Mouse (Mus musculus): ENCODE data around the gene Rmdn2. TPM values are rescaled to one million over a fixed set of nuclear protein-coding genes. Genes with fewer than 3 reads are reported as not detected.

Gene Rmdn2
- polyA plus RNA-seq, 1 experiment = 10.3 TPM

DNA sequence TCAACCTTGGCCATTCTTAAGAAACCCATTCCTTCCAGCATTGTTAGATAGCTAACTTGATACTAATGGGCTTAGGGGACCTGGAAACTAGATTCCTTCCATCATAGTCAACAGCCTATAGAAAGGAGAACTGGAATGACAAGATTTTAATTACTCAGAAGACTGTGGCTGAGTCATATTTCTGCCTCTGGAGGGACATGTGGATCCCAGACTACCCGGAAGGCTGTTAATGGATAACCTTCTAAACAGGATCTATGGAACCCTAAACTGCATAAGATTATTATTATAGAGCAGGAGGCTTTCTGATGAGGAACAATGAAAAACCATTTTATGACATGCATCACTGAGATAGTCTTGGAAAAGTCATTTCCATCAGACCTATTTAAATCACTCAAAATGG is 21.8 kb upstream of the Rmdn2 start:
- TF ChIP-seq CTCF (IDR thresholded peaks at IDR 0.05; ENCODE audit: extremely low read depth, insufficient read depth, low read length) (no peak), POLR2A (IDR thresholded peaks at IDR 0.05; ENCODE audit: extremely low read depth, insufficient read depth, low read length) (no peak)
- H3K27ac ChIP-seq (ENCODE audit: insufficient read depth, low read length) = no peak overlapping the region
- no peaks in the 10 kb centered on the region for H3K4me1 ChIP-seq (ENCODE audit: control insufficient read depth, insufficient read depth, low read length)

DNA sequence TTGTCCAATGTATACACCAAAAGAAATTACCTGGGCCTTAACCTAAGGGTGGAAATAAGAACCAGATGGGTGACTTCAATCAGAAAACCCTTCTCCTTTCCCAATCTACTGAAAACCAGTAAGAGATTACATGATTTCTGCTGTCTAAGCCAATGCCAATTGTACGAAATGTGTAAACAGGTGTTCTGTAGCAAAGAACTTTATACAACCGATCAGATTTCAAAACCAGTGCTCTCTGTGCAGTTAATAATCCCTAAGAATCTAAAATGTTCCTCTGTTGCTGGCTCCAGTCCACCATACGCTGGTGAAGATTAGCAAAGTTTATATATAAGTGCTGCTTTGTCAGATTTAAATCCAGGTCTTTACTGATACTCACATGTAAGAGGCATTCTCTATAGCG is 15.7 kb upstream of the Rmdn2 start:
- H3K4me1 ChIP-seq (ENCODE audit: control insufficient read depth, insufficient read depth, low read length) = no peaks in the 10 kb centered on the region
- TF ChIP-seq POLR2A (IDR thresholded peaks at IDR 0.05; ENCODE audit: extremely low read depth, insufficient read depth, low read length) = no peak
- H3K27ac ChIP-seq (ENCODE audit: insufficient read depth, low read length) = no peak overlapping the region
- no peak overlapping the region for H3K4me3 ChIP-seq (ENCODE audit: insufficient read depth, low read length)

More for the DNA sequence above, 21.8 kb upstream of the Rmdn2 start:
- no peak overlapping the region for H3K4me3 ChIP-seq (ENCODE audit: insufficient read depth, low read length)

GRCm38 (mm10) chr17:79598151-79598550 is 13.5 kb upstream of the Rmdn2 start:
- no peak overlapping the region for H3K4me3 ChIP-seq (ENCODE audit: insufficient read depth, low read length)
- H3K27ac ChIP-seq (ENCODE audit: insufficient read depth, low read length) = no peak overlapping the region
- TF ChIP-seq POLR2A (IDR thresholded peaks at IDR 0.05; ENCODE audit: extremely low read depth, insufficient read depth, low read length) (no peak), CTCF (IDR thresholded peaks at IDR 0.05; ENCODE audit: extremely low read depth, insufficient read depth, low read length) (no peak)
- no peaks in the 10 kb centered on the region for H3K4me1 ChIP-seq (ENCODE audit: control insufficient read depth, insufficient read depth, low read length)

GRCm38 (mm10) chr17:79598596-79599577 is 12.8 kb upstream of the Rmdn2 start:
- TF ChIP-seq POLR2A (IDR thresholded peaks at IDR 0.05; ENCODE audit: extremely low read depth, insufficient read depth, low read length) (no peak), CTCF (IDR thresholded peaks at IDR 0.05; ENCODE audit: extremely low read depth, insufficient read depth, low read length) (no peak)
- Histone ChIP-seq H3K4me3 (ENCODE audit: insufficient read depth, low read length) (no peak overlapping the region), H3K4me1 (ENCODE audit: control insufficient read depth, insufficient read depth, low read length) (no peaks in the 10 kb centered on the region)

DNA sequence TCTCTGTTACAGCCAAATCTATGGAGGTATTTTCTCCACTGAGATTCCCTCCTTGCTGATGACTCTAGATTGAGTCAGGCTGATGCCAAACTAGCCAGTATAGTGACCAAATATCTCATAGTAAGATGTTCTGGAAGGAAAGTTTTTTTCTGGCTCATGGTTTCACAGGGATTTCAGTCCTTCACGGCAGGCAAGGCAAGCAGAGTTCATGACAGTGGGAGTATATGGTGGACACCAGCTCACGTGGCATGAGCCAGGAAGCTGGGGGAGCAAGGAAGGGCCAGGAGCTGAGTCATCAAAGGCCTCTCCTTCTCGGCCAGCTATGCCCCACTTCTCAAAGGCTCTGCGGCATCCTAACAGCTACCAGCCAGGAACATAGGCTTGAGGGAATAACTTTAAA is 11.6 kb upstream of the Rmdn2 start:
- Histone ChIP-seq H3K4me3 (ENCODE audit: insufficient read depth, low read length) (no peak overlapping the region), H3K27ac (ENCODE audit: insufficient read depth, low read length) (no peak overlapping the region), H3K4me1 (ENCODE audit: control insufficient read depth, insufficient read depth, low read length) (no peaks in the 10 kb centered on the region)
- TF ChIP-seq POLR2A (IDR thresholded peaks at IDR 0.05; ENCODE audit: extremely low read depth, insufficient read depth, low read length) (no peak), CTCF (IDR thresholded peaks at IDR 0.05; ENCODE audit: extremely low read depth, insufficient read depth, low read length) (no peak)

More at GRCm38 (mm10) chr17:79598596-79599577, 12.8 kb upstream of the Rmdn2 start:
- H3K27ac ChIP-seq (ENCODE audit: insufficient read depth, low read length) = no peak overlapping the region

GRCm38 (mm10) chr17:79602381-79602780 is 9.3 kb upstream of the Rmdn2 start:
- H3K27ac ChIP-seq (ENCODE audit: insufficient read depth, low read length) = no peak overlapping the region
- no peak overlapping the region for H3K4me3 ChIP-seq (ENCODE audit: insufficient read depth, low read length)
- TF ChIP-seq CTCF (IDR thresholded peaks at IDR 0.05; ENCODE audit: extremely low read depth, insufficient read depth, low read length) = no peak
- no peak for TF ChIP-seq POLR2A (IDR thresholded peaks at IDR 0.05; ENCODE audit: extremely low read depth, insufficient read depth, low read length)
- H3K4me1 ChIP-seq (ENCODE audit: control insufficient read depth, insufficient read depth, low read length) = no peaks in the 10 kb centered on the region

DNA sequence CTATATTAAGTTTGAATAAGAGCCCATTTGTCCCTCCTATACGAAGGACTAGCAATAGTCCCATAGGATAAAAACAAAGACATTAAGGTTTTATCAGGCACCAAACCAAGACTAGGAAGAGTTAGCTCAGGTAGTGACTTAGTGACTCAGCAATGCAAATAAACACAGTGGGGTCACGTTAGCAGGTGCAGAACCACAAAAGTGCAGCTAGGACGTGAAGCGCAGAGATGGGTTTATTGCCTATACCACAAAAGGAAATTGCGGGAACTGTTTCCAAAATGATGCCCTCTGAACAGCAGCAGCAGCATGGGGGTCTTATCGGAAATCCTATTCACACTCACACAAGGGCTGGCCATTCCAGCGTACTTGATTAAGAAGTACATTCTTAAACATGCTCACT is 8.2 kb upstream of the Rmdn2 start:
- Histone ChIP-seq H3K4me1 (ENCODE audit: control insufficient read depth, insufficient read depth, low read length) (no peaks in the 10 kb centered on the region), H3K4me3 (ENCODE audit: insufficient read depth, low read length) (no peak overlapping the region), H3K27ac (ENCODE audit: insufficient read depth, low read length) (no peak overlapping the region)
- TF ChIP-seq CTCF (IDR thresholded peaks at IDR 0.05; ENCODE audit: extremely low read depth, insufficient read depth, low read length) = no peak
- TF ChIP-seq POLR2A (IDR thresholded peaks at IDR 0.05; ENCODE audit: extremely low read depth, insufficient read depth, low read length) = no peak

GRCm38 (mm10) chr17:79605794-79606193 is 5.9 kb upstream of the Rmdn2 start:
- no peak overlapping the region for H3K4me3 ChIP-seq (ENCODE audit: insufficient read depth, low read length)
- H3K27ac ChIP-seq (ENCODE audit: insufficient read depth, low read length) = no peak overlapping the region
- TF ChIP-seq CTCF (IDR thresholded peaks at IDR 0.05; ENCODE audit: extremely low read depth, insufficient read depth, low read length) (no peak), POLR2A (IDR thresholded peaks at IDR 0.05; ENCODE audit: extremely low read depth, insufficient read depth, low read length) (no peak)
- H3K4me1 ChIP-seq (ENCODE audit: control insufficient read depth, insufficient read depth, low read length) = no peaks in the 10 kb centered on the region

DNA sequence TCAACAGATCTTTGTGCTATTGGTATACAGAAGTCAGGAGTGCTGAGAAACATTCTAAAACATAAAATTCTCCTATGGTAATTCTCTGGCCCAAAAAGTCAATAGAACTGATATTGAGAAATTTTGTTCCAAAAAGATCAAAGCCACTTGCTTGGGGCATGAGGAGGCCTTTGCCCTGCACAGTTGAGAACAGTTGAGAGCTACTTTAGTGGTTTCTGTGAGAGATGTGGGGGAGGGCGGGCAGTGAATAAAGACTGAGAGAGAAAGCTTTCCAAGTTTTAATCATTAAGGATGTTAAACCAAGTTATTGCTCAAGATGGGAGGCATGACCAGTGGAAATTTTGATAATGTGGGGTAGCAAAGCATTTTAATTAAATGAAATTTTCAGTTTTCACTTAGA is 2.0 kb upstream of the Rmdn2 start:
- no peak overlapping the region for H3K4me3 ChIP-seq (ENCODE audit: insufficient read depth, low read length)
- H3K27ac ChIP-seq (ENCODE audit: insufficient read depth, low read length) = no peak overlapping the region
- peaks cover 2% of the 10 kb centered on the region; the same call in 1 of the 2 replicates for H3K4me1 ChIP-seq (ENCODE audit: control insufficient read depth, insufficient read depth, low read length)
- TF ChIP-seq POLR2A (IDR thresholded peaks at IDR 0.05; ENCODE audit: extremely low read depth, insufficient read depth, low read length) = no peak
- TF ChIP-seq CTCF (IDR thresholded peaks at IDR 0.05; ENCODE audit: extremely low read depth, insufficient read depth, low read length) = no peak

DNA sequence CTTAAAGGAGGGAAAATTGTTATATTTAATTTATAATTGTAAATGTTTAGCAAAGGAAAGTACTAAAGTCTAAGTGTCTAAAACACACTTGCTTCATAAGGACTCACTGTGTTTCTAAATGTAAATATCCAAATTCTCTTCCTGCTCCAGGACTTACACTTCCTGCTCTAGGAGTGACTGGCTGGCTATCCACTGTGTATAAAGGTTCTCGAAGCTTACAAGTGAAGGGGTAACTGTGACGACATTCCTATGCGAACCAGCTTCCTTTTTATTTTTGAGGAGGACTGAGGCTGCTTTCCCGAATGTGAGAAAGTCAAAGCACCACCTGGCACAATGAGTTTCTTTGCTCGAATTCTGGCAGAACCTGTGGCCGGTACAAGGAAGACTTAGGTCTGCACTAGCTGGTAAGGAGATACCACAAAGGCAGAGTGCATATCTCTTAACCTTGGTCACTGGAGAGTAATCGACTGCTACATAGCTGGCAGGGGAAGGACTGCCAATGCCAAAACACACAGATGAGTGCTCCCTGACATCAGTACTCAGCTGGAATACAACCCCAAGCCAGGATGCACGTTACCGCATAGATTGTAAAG is 1.4 kb upstream of the Rmdn2 start:
- TF ChIP-seq CTCF (IDR thresholded peaks at IDR 0.05; ENCODE audit: extremely low read depth, insufficient read depth, low read length) (no peak), POLR2A (IDR thresholded peaks at IDR 0.05; ENCODE audit: extremely low read depth, insufficient read depth, low read length) (no peak)
- Histone ChIP-seq H3K27ac (ENCODE audit: insufficient read depth, low read length) (no peak overlapping the region), H3K4me1 (ENCODE audit: control insufficient read depth, insufficient read depth, low read length) (peaks cover 2% of the 10 kb centered on the region; the same call in 1 of the 2 replicates), H3K4me3 (ENCODE audit: insufficient read depth, low read length) (no peak overlapping the region)

Measured in cortical plate, adult 2 months (tissue).